Mouse (Mus musculus): ENCODE results near the gene Fkbp6. TPM values are rescaled to one million over a fixed set of nuclear protein-coding genes. Genes with fewer than 3 reads are reported as not detected.

The Fkbp6 gene
- polyA plus RNA-seq (2015; fragmentation: Nextera tagmentation; extraction: Ambion mirVana): 0.30 and 0.39 TPM in 2 replicates

DNA sequence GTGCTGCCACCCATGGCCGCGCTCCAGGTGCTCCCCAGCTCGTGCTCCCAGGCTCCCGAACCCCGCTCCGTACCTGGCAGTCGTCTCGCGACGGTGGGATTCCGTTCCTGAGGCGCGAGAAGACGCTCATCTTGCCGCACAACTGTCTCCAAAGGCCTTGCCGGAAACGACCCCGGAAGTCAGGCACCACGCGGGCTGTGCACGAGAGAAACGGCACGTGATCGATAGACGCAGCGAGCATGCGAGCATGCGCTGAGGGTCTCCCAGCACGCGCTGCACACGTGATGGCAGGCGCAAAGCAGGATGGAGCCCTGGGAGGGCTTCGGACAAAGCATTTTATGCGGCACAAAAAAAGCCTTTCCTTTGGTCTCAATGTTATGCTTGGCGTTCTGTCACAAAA, at the start of gene Fkbp6:
TSS of gene Fkbp6 (minus strand) at position 183 of the 400 bp plus-strand sequence.
- H3K4me2 ChIP-seq: no peak within 1 kb of the TSS
- no peak within 1 kb of the TSS for H3K4me3 ChIP-seq
- no peaks in the 10 kb centered on the region for H3K4me1 ChIP-seq (replicated peaks)
- ATAC-seq (ENCODE audit: low FRiP score, low read depth): no peak
- 0 out of 2 replicates have a peak, but pooled peaks cover 3% of the 10 kb centered on the region for H3K27me3 ChIP-seq
- no peak within 1 kb of the TSS for H3K9ac ChIP-seq
- H3K9me3 ChIP-seq: no peaks in the 10 kb centered on the region
- WGBS: 87% methylated on average over 35 of the region's 35 CpGs
- no peaks in the 10 kb centered on the region for H3K36me3 ChIP-seq
- no peak within 1 kb of the TSS for H3K27ac ChIP-seq (replicated peaks)

DNA sequence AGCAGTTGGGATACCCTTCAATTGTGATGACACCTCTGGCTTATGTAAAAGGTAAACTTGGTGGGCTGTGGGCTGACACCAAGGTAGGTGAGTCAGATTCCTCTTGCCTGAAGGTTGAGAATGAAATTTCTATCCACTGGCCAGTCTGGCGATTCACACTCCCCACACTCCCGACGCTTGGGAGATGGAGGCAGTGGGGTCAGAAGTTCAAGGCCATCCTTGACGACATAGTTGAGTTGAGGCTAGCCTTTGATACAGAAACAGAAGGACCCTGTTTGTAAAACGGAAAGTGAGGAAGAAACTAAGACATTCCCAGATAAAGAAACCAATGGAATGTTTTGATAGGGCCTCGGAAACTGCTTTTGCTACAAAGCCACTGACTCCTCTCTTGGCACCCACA, 49.5 kb upstream of the Fkbp6 start:
- Histone ChIP-seq H3K4me3 (no peak overlapping the region), H3K9ac (no peak overlapping the region), H3K4me2 (no peak overlapping the region), H3K4me1 (replicated peaks) (peaks cover 7% of the 10 kb centered on the region), H3K36me3 (no peaks in the 10 kb centered on the region), H3K27me3 (no peaks in the 10 kb centered on the region), H3K27ac (replicated peaks) (no peak overlapping the region), H3K9me3 (no peaks in the 10 kb centered on the region)
- ATAC-seq (ENCODE audit: low FRiP score, low read depth): no peak
- 79% methylated on average over 6 of the region's 6 CpGs for WGBS

DNA sequence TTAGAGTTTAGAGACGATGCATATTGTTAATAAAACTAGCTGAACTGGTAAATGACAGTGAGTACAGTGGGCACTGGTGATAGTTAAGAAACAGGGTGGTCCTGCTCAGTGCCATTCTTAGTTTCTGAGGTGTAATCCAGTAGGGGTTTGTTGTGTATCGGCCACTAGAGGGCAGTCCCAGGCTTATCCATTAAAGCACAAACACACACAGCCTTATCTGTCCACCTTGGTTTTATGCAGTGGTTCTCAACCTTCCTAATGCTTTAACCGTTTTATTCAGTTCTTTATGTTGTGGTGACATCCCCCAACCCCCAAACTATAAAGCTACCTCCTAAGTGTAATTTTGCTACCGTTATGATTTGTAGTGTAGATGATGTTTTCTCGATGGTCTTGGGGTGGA, 46.0 kb upstream of the Fkbp6 start:
- Histone ChIP-seq H3K4me2 (no peak overlapping the region), H3K4me1 (replicated peaks) (peaks cover 19% of the 10 kb centered on the region), H3K9me3 (no peaks in the 10 kb centered on the region), H3K27ac (replicated peaks) (no peak overlapping the region), H3K9ac (no peak overlapping the region), H3K36me3 (peaks cover 14% of the 10 kb centered on the region), H3K4me3 (no peak overlapping the region), H3K27me3 (no peaks in the 10 kb centered on the region)
- no peak for ATAC-seq (ENCODE audit: low FRiP score, low read depth)
- WGBS: 51% methylated on average over 5 of the region's 5 CpGs

DNA sequence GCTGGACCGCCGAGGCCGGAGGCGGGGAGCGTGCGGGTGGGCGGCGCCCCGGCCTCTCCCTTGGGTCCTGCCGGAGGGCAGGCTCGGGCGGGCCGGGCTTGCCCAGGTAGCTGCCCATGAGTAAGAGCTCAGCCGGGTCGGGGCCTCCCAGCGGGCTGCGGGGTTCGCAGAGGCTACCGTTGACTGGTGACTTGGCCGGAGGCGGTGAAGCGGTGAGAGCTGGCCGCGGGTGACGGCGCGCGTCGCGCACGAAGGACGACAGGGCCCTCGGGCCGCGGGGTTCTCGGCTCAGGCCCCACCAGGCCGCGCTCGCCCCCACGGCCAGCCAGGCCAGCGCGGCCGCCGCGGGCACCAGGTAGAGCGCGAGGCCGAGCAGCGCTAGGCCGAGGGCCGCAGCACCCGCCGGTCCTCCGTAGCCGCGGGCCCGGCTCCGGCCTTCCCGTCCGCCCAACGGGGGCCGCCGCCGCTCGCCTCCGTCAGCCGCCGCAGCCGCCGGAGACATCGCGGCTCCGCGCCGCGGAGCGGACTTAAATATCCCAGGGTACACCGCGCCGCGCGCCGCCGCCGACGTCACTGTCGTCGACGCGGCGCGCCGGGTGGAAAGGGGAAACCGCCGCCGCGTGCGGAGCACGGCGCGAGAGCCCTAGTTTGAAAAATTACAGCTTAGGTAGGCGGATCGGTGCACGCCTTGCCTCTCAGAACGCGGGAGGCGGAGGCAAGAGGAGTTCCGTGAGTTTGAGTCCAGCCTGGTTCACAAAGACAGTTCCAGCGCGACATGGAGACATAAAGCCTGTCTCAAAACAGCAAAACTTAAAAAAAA, 44.4 kb upstream of the Fkbp6 start, which contains the start of gene Pom121:
TSS of gene Pom121 (minus strand) at position 543 of the 820 bp plus-strand sequence.
- peak; percentile 92 for ATAC-seq (ENCODE audit: low FRiP score, low read depth)
- no peaks in the 10 kb centered on the region for H3K27me3 ChIP-seq
- peaks cover 19% of the 10 kb centered on the region for H3K4me1 ChIP-seq (replicated peaks)
- peak within 1 kb of the TSS; percentile 100 for H3K4me3 ChIP-seq
- peak within 1 kb of the TSS; percentile 97 for H3K9ac ChIP-seq
- H3K36me3 ChIP-seq: peaks cover 26% of the 10 kb centered on the region
- H3K27ac ChIP-seq (replicated peaks): peak within 1 kb of the TSS; percentile 83
- no peaks in the 10 kb centered on the region for H3K9me3 ChIP-seq
- WGBS: under 1% methylated on average over 77 of the region's 110 CpGs
- peak within 1 kb of the TSS; percentile 74 for H3K4me2 ChIP-seq

DNA sequence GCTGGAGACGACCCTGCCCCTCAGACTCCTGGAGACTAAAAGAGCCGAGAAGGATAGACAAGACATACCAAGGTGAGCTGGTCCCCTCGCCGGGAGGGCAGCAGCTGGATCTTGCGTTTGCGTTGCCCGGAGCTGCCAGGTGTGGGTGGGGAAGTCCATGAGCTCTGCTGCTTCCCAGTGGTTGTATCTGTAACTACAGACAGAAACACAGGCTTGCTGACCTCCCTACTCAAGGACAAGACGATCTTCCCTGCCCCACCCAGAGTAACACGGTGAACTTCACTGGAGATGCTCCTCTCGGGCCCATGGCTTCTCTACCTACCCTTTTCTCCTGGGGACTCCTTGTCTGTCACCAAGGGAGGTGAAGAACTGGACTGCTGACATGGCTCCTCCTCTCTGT, 33.9 kb upstream of the Fkbp6 start:
- no peaks in the 10 kb centered on the region for H3K4me1 ChIP-seq (replicated peaks)
- no peaks in the 10 kb centered on the region for H3K27me3 ChIP-seq
- H3K9me3 ChIP-seq: no peaks in the 10 kb centered on the region
- no peak overlapping the region for H3K4me3 ChIP-seq
- peaks cover 95% of the 10 kb centered on the region for H3K36me3 ChIP-seq
- H3K27ac ChIP-seq (replicated peaks): no peak overlapping the region
- H3K9ac ChIP-seq: no peak overlapping the region
- ATAC-seq (ENCODE audit: low FRiP score, low read depth): no peak
- H3K4me2 ChIP-seq: no peak overlapping the region
- 89% methylated on average over 10 of the region's 10 CpGs for WGBS

DNA sequence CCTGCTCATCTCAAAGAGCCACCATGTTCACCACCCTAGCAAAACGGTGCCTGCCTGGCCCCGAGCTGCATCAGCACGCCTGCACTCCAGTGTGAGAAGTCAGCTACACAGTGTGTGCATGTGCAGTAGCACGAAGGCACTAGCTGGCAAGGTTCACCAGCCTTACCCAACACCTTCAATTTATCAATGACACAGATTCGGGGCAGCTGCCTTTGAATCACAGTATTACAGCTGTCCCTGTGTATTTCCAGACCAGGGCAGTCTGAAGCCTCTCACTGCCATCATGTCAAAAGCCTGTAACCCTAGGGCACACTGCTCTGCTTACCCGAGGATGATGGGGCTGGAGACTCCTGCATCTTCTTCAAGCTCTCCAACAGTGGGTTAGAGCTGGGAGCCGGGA, 32.9 kb upstream of the Fkbp6 start:
- H3K4me3 ChIP-seq: no peak overlapping the region
- WGBS: 94% methylated on average over 7 of the region's 7 CpGs
- no peak overlapping the region for H3K9ac ChIP-seq
- H3K27ac ChIP-seq (replicated peaks): no peak overlapping the region
- no peak for ATAC-seq (ENCODE audit: low FRiP score, low read depth)
- H3K36me3 ChIP-seq: peaks cover 95% of the 10 kb centered on the region
- no peak overlapping the region for H3K4me2 ChIP-seq
- no peaks in the 10 kb centered on the region for H3K4me1 ChIP-seq (replicated peaks)
- no peaks in the 10 kb centered on the region for H3K27me3 ChIP-seq
- H3K9me3 ChIP-seq: no peaks in the 10 kb centered on the region

DNA sequence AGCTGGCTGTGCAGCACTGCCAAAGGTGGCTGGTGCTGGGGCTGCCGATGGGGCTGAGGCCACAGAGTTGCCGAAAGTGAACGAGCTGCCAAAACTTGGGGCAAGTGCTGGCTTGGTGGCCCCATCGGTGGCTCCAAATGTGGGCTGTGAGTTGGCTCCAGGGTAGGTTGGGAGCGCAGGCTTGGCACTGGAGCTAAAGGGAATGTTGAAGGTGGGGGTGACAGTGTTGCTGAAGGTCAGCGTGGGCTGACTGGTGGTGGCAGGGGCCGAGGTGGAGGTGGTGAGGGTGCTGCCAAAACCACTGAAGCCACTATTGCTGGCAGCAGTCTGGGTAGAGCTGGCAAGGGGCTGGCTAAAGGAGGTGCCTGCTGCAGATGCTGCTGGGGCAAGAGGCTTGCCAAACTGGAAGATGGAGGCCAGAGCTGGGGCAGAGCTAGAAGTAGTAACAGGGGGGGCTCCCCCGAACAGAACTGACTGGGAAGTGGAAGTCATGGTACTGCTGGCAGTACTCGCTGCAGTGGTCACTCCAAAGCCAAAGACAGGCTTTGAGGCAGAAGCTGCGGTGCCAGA, 31.6 kb upstream of the Fkbp6 start:
- H3K9me3 ChIP-seq: no peaks in the 10 kb centered on the region
- H3K27ac ChIP-seq (replicated peaks): no peak overlapping the region
- 93% methylated on average over 10 of the region's 10 CpGs for WGBS
- H3K4me2 ChIP-seq: no peak overlapping the region
- no peak for ATAC-seq (ENCODE audit: low FRiP score, low read depth)
- H3K27me3 ChIP-seq: no peaks in the 10 kb centered on the region
- H3K9ac ChIP-seq: no peak overlapping the region
- no peak overlapping the region for H3K4me3 ChIP-seq
- no peaks in the 10 kb centered on the region for H3K4me1 ChIP-seq (replicated peaks)
- H3K36me3 ChIP-seq: peaks cover 94% of the 10 kb centered on the region

DNA sequence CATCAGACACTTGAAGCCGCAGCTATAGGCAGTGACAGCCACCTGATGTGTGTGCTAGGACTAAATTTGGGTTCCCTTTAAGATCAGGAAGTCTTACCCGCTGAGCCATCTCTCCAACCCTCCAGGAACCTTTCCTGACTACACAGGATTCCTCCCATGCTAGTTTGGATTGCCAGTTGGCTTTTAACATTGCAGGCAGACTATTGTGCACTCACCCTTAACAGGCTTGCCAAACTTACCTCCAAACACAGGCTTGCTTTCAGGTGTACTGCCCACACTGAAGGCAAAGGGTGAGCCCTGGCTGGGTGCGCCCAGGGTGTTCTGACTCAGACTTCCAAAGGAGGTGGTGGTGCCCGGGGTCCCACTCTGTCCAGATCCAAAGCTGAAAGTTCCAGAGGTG, 30.8 kb upstream of the Fkbp6 start:
- 96% methylated on average over 4 of the region's 4 CpGs for WGBS
- Histone ChIP-seq H3K27me3 (no peaks in the 10 kb centered on the region), H3K4me1 (replicated peaks) (no peaks in the 10 kb centered on the region), H3K36me3 (peaks cover 99% of the 10 kb centered on the region), H3K4me2 (no peak overlapping the region), H3K27ac (replicated peaks) (no peak overlapping the region), H3K4me3 (no peak overlapping the region), H3K9me3 (no peaks in the 10 kb centered on the region), H3K9ac (no peak overlapping the region)
- no peak for ATAC-seq (ENCODE audit: low FRiP score, low read depth)

DNA sequence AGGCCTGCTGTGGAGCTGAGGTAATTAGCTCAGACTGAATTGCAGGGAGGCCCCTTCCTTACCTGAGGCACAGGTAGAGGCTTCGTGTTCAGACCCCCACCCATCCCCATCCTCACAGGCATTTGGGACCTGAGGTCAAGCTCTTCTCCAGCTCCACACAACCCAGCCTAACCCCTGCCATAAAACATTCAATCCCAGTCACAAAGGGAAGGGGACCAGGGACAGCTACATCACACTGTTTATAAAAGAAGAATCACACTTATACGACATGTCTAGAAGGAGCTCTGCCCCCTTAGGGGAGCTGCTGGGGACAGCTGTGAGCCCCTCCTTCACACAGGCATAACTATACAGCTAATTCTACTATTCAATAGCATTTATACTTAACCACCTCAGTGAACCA, 26.5 kb upstream of the Fkbp6 start:
- 58% methylated on average over 2 of the region's 2 CpGs for WGBS
- peaks cover 2% of the 10 kb centered on the region; the same call in 1 of the 2 replicates for H3K4me1 ChIP-seq (replicated peaks)
- no peak overlapping the region for H3K27ac ChIP-seq (replicated peaks)
- peak; percentile 13; the same call in 1 of the 2 replicates for ATAC-seq (ENCODE audit: low FRiP score, low read depth)
- no peak overlapping the region for H3K9ac ChIP-seq
- H3K27me3 ChIP-seq: no peaks in the 10 kb centered on the region
- H3K4me3 ChIP-seq: no peak overlapping the region
- peaks cover 93% of the 10 kb centered on the region for H3K36me3 ChIP-seq
- no peaks in the 10 kb centered on the region for H3K9me3 ChIP-seq
- no peak overlapping the region for H3K4me2 ChIP-seq

DNA sequence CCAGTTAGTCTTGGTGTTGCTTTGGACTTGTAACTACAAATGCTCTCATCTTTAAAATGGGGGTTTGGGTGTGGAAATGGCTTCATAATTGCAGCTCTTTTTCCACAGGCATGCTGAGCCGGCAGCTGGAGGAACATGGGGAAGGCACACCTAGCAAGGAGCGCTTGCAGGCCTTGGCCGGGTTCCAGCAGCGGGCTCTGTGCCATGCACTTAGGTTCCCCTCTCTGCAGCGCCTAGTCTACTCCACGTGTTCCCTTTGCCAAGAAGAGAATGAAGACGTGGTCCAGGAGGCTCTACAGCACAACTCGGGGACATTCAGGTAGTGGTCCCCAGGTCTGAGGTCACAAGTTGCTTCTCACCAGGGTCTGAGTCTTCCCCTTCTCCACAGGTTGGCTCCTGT, 25.3 kb upstream of the Fkbp6 start:
- H3K4me3 ChIP-seq: no peak overlapping the region
- WGBS: 74% methylated on average over 8 of the region's 8 CpGs
- H3K27ac ChIP-seq (replicated peaks): no peak overlapping the region
- no peaks in the 10 kb centered on the region for H3K9me3 ChIP-seq
- no peaks in the 10 kb centered on the region for H3K27me3 ChIP-seq
- peak; percentile 10; the same call in 1 of the 2 replicates for ATAC-seq (ENCODE audit: low FRiP score, low read depth)
- H3K9ac ChIP-seq: no peak overlapping the region
- peaks cover 12% of the 10 kb centered on the region for H3K4me1 ChIP-seq (replicated peaks)
- H3K4me2 ChIP-seq: no peak overlapping the region
- peaks cover 82% of the 10 kb centered on the region for H3K36me3 ChIP-seq

DNA sequence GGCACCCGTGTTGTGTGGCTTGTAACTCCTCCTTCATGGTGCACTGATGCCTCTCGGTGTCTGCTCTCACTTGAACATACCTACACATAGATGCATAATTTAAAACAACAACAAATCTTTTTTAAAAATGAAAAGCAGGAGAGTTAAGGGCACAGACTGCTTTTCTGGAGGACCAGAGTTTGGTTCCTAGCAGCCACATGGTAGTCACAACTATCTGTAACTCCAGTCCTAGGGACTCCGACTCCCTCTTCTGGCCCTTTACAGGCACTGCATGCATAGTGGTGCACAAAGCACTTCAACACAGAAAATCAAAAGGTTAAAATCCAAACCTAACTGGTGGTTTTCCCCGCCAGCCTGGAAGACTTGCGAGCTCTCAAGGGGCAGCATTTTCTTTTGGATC, 23.8 kb upstream of the Fkbp6 start:
- H3K9me3 ChIP-seq: no peaks in the 10 kb centered on the region
- peaks cover 67% of the 10 kb centered on the region for H3K36me3 ChIP-seq
- no peak overlapping the region for H3K4me3 ChIP-seq
- H3K27ac ChIP-seq (replicated peaks): no peak overlapping the region
- H3K4me2 ChIP-seq: no peak overlapping the region
- no peak for ATAC-seq (ENCODE audit: low FRiP score, low read depth)
- no peak overlapping the region for H3K9ac ChIP-seq
- WGBS: 99% methylated on average over 5 of the region's 5 CpGs
- peaks cover 18% of the 10 kb centered on the region for H3K4me1 ChIP-seq (replicated peaks)
- no peaks in the 10 kb centered on the region for H3K27me3 ChIP-seq

DNA sequence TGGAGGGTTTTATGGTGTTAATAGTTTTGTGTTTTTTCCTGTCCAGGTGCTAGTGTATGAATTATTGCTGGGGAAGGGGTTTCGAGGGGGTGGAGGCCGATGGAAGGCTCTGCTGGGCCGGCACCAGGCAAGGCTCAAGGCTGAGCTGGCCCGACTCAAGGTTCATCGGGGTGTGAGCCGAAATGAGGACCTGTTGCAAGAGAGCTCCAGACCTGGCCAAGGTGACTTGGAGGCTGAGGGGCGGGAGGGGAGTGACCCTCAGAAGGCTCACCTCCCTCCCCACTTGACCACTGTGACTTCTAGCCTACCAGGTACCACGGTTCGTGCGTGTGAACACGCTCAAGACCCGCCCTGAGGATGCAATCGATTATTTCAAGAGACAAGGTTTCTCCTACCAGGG, 21.4 kb upstream of the Fkbp6 start:
- no peak overlapping the region for H3K4me2 ChIP-seq

More for the DNA sequence above, 21.4 kb upstream of the Fkbp6 start:
- no peaks in the 10 kb centered on the region for H3K27me3 ChIP-seq
- 97% methylated on average over 13 of the region's 13 CpGs for WGBS
- H3K27ac ChIP-seq (replicated peaks): no peak overlapping the region
- H3K4me1 ChIP-seq (replicated peaks): peaks cover 18% of the 10 kb centered on the region
- peaks cover 43% of the 10 kb centered on the region for H3K36me3 ChIP-seq
- H3K9me3 ChIP-seq: no peaks in the 10 kb centered on the region
- no peak overlapping the region for H3K9ac ChIP-seq
- ATAC-seq (ENCODE audit: low FRiP score, low read depth): no peak
- no peak overlapping the region for H3K4me3 ChIP-seq
